Mouse (Mus musculus) midbrain, embryonic 14.5 days (tissue): ENCODE results near the gene Pcbp3. TPM values are rescaled to one million over a fixed set of nuclear protein-coding genes. Genes with fewer than 3 reads are reported as not detected.

Experiments
- ATAC-seq: fragments of 200-750 bp; cut with Nextera tagmentation; 2 replicates; pipeline ENCODE4 v1.8.0; 2017; ENCODE audit warnings: moderate number of reproducible peaks, moderate library complexity; ENCODE audit not compliant: low FRiP score, low TSS enrichment
- DNase-seq: peaks from one replicate; pipeline ENCODE4 v3.0.0-alpha.2; 2015
- H3K27ac ChIP-seq: fragments of 300-500 bp; sonication (generic); replicated peaks from 2 replicates; pipeline ENCODE4 v1.5.1; 2014; ENCODE audit warnings: mild to moderate bottlenecking, low read depth, low read length, moderate library complexity
- H3K27me3 ChIP-seq: fragments of 300-500 bp; sonication (generic); 2 replicates; pipeline ENCODE4 v1.6.1; 2014; ENCODE audit warnings: low read length, control low read depth, mixed read lengths; ENCODE audit not compliant: control insufficient read depth, insufficient read depth
- H3K36me3 ChIP-seq: fragments of 300-500 bp; sonication (generic); 2 replicates; pipeline ENCODE4 v1.6.1; 2014; ENCODE audit warnings: low read length, control low read depth; ENCODE audit not compliant: control insufficient read depth, insufficient read depth
- H3K4me1 ChIP-seq: fragments of 300-500 bp; sonication (generic); 2 replicates; pipeline ENCODE4 v1.6.1; 2014; ENCODE audit warnings: mild to moderate bottlenecking, antibody characterized with exemption, low read length, control low read depth; ENCODE audit not compliant: control insufficient read depth, insufficient read depth
- H3K4me2 ChIP-seq: fragments of 300-500 bp; sonication (generic); 2 replicates; pipeline ENCODE4 v1.6.1; 2014; ENCODE audit warnings: mild to moderate bottlenecking, low read length, moderate library complexity
- H3K4me3 ChIP-seq: fragments of 300-500 bp; sonication (generic); replicated peaks from 2 replicates; pipeline ENCODE4 v1.5.1; 2014; ENCODE audit warnings: low read depth, low read length
- H3K9ac ChIP-seq: fragments of 300-500 bp; sonication (generic); replicated peaks from 2 replicates; pipeline ENCODE4 v1.6.1; 2014; ENCODE audit warnings: mild to moderate bottlenecking, low read length, moderate library complexity
- H3K9me3 ChIP-seq: fragments of 300-500 bp; sonication (generic); 2 replicates; pipeline ENCODE4 v1.6.1; 2016; ENCODE audit warnings: low read length, control low read depth, mixed read lengths; ENCODE audit not compliant: control insufficient read depth
- WGBS: fragments of 180-500 bp; shearing (Covaris S2); extraction: QIAGEN DNeasy Blood & Tissue Kit; methylation state at CpG from one replicate; pipeline ENCODE4 v1.1.7; 2014; 5-methylcytosine and 5-hydroxymethylcytosine counted together
- polyA plus RNA-seq: library from polyadenylated mRNA; unstranded; fragments of >200 nt; fragmentation: Nextera tagmentation; extraction: Ambion mirVana; gene quantifications from 2 replicates; pipeline ENCODE4 v1.2.1, GENCODE M21; 2014

Gene Pcbp3
- polyA plus RNA-seq, 1 experiment from 2014 or later: 37.3 TPM

DNA sequence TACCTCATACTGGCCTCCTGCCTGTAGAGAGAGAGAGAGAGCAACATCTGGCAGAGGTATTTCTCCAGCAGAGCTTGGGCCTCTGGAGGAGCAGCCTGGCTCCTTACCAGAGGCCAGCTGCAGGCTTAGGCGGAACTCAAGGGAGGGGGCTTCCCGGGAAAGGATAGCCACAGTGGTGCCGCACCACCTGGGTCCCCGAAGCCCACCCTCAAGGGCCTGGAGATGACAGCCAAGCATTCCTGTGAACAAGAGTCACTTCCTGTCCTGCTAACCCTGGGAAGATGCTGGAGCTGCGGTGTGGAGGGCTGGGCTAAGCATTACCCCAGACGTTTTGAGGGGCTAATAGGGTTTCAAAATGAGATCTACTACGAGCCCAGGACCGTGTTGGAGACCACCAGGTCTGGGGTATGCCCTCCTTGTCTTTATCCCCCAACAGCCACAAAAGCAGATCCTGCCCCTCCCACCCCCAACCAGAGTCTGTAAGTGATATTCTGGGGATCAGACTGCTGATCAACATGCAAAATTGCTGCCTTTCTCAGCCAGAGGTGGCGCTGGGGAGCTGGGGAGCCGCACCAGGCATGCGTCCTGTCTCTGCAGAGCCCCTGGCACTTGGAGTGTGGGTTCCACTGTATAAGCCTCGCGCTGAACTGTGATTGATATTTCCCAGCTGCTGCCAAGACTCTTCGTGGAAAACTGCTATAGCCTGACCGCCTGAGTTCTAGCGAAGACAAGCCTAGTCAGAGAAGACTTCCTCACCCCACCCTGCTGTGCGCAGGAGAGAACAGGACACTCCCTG lies 228.6 kb downstream of the Pcbp3 start:
- Histone ChIP-seq H3K27me3 (no peaks in the 10 kb centered on the region), H3K9ac (0 out of 2 replicates have a peak overlapping the region, but pooled peaks have one; percentile 29), H3K4me1 (peaks cover 7% of the 10 kb centered on the region), H3K36me3 (no peaks in the 10 kb centered on the region), H3K4me2 (peak overlapping the region; percentile 40), H3K9me3 (no peaks in the 10 kb centered on the region), H3K4me3 (no peak overlapping the region), H3K27ac (no peak overlapping the region)
- 16% methylated on average over 17 of the region's 17 CpGs for WGBS
- peak; percentile 82 for DNase-seq
- 0 out of 2 replicates have a peak, but pooled peaks have one; percentile 55 for ATAC-seq

DNA sequence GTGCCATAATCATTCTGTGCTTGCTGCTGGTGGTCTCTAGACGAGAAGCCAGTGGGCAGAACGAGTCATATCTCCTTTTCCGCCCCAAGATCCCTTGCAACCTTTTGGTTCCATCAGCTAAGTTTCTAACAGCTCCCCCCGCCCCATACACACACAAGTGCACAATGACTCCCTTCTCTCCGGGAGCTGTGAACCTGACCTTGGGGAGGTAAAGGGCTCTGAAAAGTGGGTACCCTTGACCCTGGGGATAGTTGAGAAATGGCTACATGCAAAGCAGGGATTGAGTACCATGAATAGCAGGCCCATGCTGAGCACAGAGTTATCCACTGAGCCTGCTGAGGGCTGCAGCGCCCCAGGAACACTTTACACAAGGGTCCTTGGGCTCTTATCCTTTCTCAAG lies 229.3 kb downstream of the Pcbp3 start:
- Histone ChIP-seq H3K27ac (no peak overlapping the region), H3K4me1 (peaks cover 7% of the 10 kb centered on the region), H3K4me3 (no peak overlapping the region), H3K9me3 (no peaks in the 10 kb centered on the region), H3K36me3 (no peaks in the 10 kb centered on the region), H3K27me3 (no peaks in the 10 kb centered on the region), H3K4me2 (no peak overlapping the region), H3K9ac (no peak overlapping the region)
- no peak for ATAC-seq
- 70% methylated on average over 6 of the region's 6 CpGs for WGBS
- DNase-seq: no peak

DNA sequence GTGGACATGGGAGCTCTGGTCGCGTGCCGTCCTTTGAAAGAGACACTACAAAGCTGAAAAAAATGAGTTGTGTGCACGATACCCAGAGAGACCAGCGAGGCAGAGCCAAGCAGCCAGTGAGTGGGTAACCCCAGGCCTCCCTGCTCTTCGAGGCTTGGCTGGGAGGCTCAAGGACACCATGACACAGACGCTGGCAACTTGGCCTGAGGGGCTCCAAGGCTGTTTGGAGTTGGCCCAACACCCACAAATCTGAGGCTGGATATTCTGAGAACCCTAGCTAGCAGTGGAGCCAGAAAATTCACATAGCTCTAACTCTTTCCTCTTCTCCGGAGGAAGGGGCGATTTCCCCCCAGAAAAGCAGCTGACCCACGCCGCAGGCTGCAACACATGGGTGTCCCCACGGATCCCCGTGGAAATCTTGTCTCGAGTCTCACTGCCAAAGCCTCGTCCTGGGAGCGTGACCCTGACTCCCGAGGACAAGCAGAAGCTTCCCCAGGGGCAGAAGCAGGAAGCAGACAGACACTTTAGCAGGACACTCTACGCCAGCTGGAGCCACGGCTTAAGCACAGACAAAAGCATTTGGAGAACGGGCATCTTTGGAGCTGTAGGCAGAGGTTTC lies 230.0 kb downstream of the Pcbp3 start:
- H3K4me3 ChIP-seq: no peak overlapping the region
- H3K36me3 ChIP-seq: no peaks in the 10 kb centered on the region
- H3K9ac ChIP-seq: no peak overlapping the region
- no peak overlapping the region for H3K27ac ChIP-seq
- 67% methylated on average over 20 of the region's 20 CpGs for WGBS
- no peaks in the 10 kb centered on the region for H3K9me3 ChIP-seq
- no peaks in the 10 kb centered on the region for H3K27me3 ChIP-seq
- H3K4me1 ChIP-seq: peaks cover 7% of the 10 kb centered on the region
- H3K4me2 ChIP-seq: no peak overlapping the region
- DNase-seq: no peak
- ATAC-seq: no peak

DNA sequence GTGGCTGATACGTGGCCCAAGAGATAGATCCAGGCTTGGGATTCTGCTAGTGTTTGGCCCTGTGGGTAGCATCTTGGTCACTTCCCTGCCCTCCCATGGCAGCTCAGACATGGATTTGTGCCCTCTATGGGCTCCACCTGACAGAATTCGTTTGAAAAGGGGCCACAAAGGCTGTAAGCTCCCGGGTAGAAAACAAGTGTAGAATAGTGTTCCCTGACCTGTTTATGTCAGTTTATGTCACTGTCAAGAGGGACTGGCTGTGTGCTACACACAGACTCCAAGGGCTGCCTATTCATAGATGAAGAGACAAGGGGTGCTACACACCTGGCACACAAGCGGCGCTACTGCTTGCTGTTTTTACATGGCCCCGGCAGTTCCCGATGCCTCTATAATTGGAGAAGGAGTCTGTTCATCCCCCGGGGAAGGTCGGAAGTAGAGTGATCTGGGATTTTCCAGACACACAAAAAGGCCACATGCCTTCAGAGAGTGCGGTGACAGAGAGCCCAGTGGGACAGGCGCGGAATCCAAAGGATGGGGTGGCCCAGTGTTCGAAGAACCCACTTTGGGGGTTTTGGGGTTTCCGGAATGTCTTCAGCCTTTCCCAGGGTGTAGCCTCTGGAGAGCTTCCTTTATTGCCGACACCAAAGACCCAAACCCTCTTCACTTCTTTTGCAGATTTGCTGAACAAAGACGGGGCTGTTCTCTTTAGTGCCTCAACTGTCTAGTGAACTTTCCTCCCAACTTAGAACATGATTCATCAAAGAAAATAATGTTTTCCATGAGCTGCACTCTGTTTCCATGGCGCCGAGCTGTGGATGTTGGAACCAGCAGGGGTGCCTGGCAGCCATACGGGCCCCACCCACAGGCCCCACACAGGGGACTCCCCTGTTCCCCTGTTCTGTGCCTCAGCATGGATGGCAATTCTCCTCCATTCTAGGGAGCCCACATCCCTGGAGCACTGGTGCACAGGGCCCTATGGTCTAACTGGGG lies 231.8 kb downstream of the Pcbp3 start:
- no peaks in the 10 kb centered on the region for H3K9me3 ChIP-seq
- no peak for DNase-seq
- no peak overlapping the region for H3K4me2 ChIP-seq
- H3K36me3 ChIP-seq: no peaks in the 10 kb centered on the region
- no peak overlapping the region for H3K27ac ChIP-seq
- no peak for ATAC-seq
- H3K4me3 ChIP-seq: no peak overlapping the region
- no peaks in the 10 kb centered on the region for H3K27me3 ChIP-seq
- H3K9ac ChIP-seq: no peak overlapping the region
- H3K4me1 ChIP-seq: peaks cover 7% of the 10 kb centered on the region
- WGBS: 83% methylated on average over 19 of the region's 19 CpGs

DNA sequence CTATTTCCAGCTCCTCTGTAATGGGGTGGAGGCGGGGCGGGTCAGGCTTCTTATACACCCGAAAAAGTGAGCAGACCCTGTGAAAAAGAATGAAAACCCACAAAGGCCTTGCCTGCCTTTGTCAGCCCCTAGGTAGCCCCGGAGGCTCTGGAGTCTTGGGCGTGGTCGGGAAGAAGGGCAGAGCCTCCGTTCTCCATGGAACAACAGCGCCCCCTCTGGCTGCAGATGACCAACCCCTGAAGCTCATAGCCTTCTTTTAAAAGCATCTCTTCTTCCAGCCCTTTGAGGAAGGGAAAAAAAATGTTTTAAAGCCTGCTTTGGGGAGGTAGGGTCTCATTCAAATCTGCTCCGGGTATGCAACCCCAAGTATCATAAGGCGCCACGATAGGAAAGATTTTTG lies 233.3 kb downstream of the Pcbp3 start:
- no peak overlapping the region for H3K4me3 ChIP-seq
- H3K27ac ChIP-seq: no peak overlapping the region
- no peaks in the 10 kb centered on the region for H3K27me3 ChIP-seq
- no peak for ATAC-seq
- no peaks in the 10 kb centered on the region for H3K36me3 ChIP-seq
- 16% methylated on average over 11 of the region's 11 CpGs for WGBS
- H3K4me1 ChIP-seq: peaks cover 7% of the 10 kb centered on the region
- H3K9ac ChIP-seq: no peak overlapping the region
- no peak overlapping the region for H3K4me2 ChIP-seq
- peak; percentile 67 for DNase-seq
- H3K9me3 ChIP-seq: no peaks in the 10 kb centered on the region

DNA sequence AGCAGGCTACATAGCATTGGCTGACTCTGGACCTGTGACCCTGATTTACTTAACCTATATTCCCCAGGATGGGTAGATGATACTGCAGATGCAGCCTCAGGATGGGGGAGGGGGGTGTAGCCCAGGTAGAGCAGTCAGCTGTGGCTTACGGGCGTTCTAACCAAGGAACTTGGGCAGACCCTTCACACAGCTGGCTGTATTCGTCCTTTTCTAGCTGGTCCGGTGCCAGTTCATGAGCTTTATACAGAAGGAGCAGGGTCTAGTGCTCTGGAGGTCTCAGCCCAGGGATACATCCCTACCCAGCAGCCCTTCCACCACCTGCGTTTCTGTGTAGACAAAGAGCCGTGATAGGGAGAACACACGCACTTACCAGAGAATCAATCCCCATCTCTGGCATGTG lies 234.4 kb downstream of the Pcbp3 start:
- H3K27me3 ChIP-seq: no peaks in the 10 kb centered on the region
- H3K4me1 ChIP-seq: peaks cover under 1% of the 10 kb centered on the region; the same call in 1 of the 2 replicates
- WGBS: 89% methylated on average over 7 of the region's 7 CpGs
- DNase-seq: no peak
- no peak overlapping the region for H3K4me2 ChIP-seq
- no peak overlapping the region for H3K27ac ChIP-seq
- no peak overlapping the region for H3K9ac ChIP-seq
- H3K36me3 ChIP-seq: no peaks in the 10 kb centered on the region
- no peaks in the 10 kb centered on the region for H3K9me3 ChIP-seq
- no peak overlapping the region for H3K4me3 ChIP-seq
- ATAC-seq: no peak

DNA sequence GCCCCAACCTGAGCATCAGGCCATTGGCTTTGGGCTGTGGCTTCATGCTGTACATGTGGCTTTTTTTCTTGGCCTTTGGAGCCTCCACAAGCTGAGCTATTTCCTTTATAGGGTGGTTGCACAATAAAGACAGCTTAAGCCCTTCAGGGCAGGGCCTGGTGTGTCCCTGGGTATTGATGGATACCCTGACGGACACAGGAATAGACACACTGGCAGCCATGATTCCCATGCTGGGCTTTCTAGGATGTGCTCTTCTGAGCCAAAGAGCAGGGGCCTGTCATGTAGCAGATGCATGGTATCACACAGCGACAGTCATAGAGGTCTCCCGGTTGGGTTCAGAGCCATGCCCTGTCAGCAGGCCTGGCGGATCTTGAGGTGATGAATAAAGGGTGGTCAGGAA lies 234.8 kb downstream of the Pcbp3 start:
- WGBS: 94% methylated on average over 4 of the region's 4 CpGs
- Histone ChIP-seq H3K36me3 (no peaks in the 10 kb centered on the region), H3K4me3 (no peak overlapping the region), H3K9ac (no peak overlapping the region), H3K4me1 (no peaks in the 10 kb centered on the region), H3K27ac (no peak overlapping the region), H3K9me3 (no peaks in the 10 kb centered on the region), H3K27me3 (no peaks in the 10 kb centered on the region), H3K4me2 (no peak overlapping the region)
- DNase-seq: no peak
- no peak for ATAC-seq

DNA sequence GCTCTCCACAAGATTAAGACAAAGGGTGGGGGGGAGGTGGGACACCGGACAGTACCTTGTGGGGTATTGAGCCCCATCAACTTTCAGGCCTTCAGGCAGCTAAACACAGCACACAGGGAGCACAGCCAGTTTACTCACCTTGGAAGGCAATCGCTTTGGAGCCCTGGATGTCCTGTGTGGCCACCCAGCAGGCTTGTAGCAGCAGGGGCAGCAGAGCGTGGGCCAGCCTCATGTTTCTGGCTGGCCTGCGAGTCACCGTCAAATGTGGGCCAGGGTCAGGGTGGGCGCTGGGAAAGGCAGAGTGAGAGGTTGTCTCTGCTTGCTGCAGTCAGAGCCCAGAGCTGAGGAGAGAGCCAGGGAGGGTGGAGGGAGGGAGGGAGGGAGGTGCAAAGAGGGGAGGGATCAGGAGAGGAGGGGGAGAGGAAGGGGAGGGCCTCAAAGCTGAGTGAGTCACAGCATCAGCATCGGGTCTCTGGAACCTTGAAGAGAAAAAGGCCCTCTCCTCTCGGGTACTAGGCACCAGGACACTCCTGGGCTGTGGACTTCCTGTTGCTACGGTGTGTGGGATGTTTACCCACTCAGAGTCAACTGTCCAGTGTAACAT lies 235.9 kb downstream of the Pcbp3 start, which contains the start of gene Col6a1:
Col6a1 (minus strand) TSS at position 487 of the 604 bp plus-strand sequence.
- Histone ChIP-seq H3K4me1 (no peaks in the 10 kb centered on the region), H3K4me2 (no peak within 1 kb of the TSS), H3K27me3 (no peaks in the 10 kb centered on the region), H3K36me3 (no peaks in the 10 kb centered on the region), H3K27ac (no peak within 1 kb of the TSS), H3K9ac (no peak within 1 kb of the TSS), H3K4me3 (no peak within 1 kb of the TSS), H3K9me3 (no peaks in the 10 kb centered on the region)
- WGBS: 28% methylated on average over 9 of the region's 9 CpGs
- ATAC-seq (no peak), DNase-seq (peak; percentile 19)
